Mouse (Mus musculus): ENCODE results near the gene Eya4.

The Eya4 gene

GRCm38 (mm10) chr10:23063637-23064036 is 286.9 kb downstream of the Eya4 start:
- no peak for DNase-seq (ENCODE audit: low read depth, low spot score)

GRCm38 (mm10) chr10:23062719-23063118 is 287.9 kb downstream of the Eya4 start:
- no peak for DNase-seq (ENCODE audit: low read depth, low spot score)

- no peak for DNase-seq (ENCODE audit: low read depth, low spot score)
These were observed 289.9 kb downstream of the Eya4 start for GRCm38 (mm10) chr10:23060694-23061060.

- DNase-seq (ENCODE audit: low read depth, low spot score), result no peak
These were observed 290.4 kb downstream of the Eya4 start for GRCm38 (mm10) chr10:23060041-23060693.

GRCm38 (mm10) chr10:23053379-23053915 is 297.1 kb downstream of the Eya4 start:
- DNase-seq (ENCODE audit: low read depth, low spot score), result no peak

Measured in retina, postnatal 7 days (tissue).